Mouse (Mus musculus) hindbrain, embryonic 12.5 days (tissue): ENCODE data around the gene Plcb3. TPM values are rescaled to one million over a fixed set of nuclear protein-coding genes. Genes with fewer than 3 reads are reported as not detected.
A peak's percentile ranks its signal among the peaks of the same experiment; 100 is the strongest.

Experiments
- ATAC-seq: fragments of 200-750 bp; cut with Nextera tagmentation; 2 replicates; pipeline ENCODE4 v1.8.0; 2017; ENCODE audit warnings: moderate TSS enrichment; ENCODE audit not compliant: low FRiP score
- H3K27ac ChIP-seq: fragments of 300-500 bp; sonication (generic); 2 replicates; pipeline ENCODE4 v1.5.1; 2016; ENCODE audit warnings: mild to moderate bottlenecking
- H3K27me3 ChIP-seq: fragments of 300-500 bp; sonication (generic); 2 replicates; pipeline ENCODE4 v1.6.1; 2016; ENCODE audit warnings: mild to moderate bottlenecking
- H3K36me3 ChIP-seq: fragments of 300-500 bp; sonication (generic); 2 replicates; pipeline ENCODE4 v1.6.1; 2016; ENCODE audit warnings: mild to moderate bottlenecking
- H3K4me1 ChIP-seq: fragments of 300-500 bp; sonication (generic); 2 replicates; pipeline ENCODE4 v1.6.1; 2016
- H3K4me2 ChIP-seq: fragments of 300-500 bp; sonication (generic); replicated peaks from 2 replicates; pipeline ENCODE4 v1.6.1; 2016; ENCODE audit warnings: mild to moderate bottlenecking
- H3K4me3 ChIP-seq: fragments of 300-500 bp; sonication (generic); 2 replicates; pipeline ENCODE4 v1.5.1; 2016; ENCODE audit warnings: mild to moderate bottlenecking
- H3K9ac ChIP-seq: fragments of 300-500 bp; sonication (generic); 2 replicates; pipeline ENCODE4 v1.6.1; 2016; ENCODE audit warnings: mild to moderate bottlenecking, moderate library complexity
- H3K9me3 ChIP-seq: fragments of 300-500 bp; sonication (generic); replicated peaks from 2 replicates; pipeline ENCODE4 v1.6.1; 2016; ENCODE audit warnings: mild to moderate bottlenecking
- WGBS: fragments of 180-500 bp; shearing (Covaris S2); methylation state at CpG from one replicate; pipeline ENCODE4 v1.1.7; 2016; 5-methylcytosine and 5-hydroxymethylcytosine counted together
- polyA plus RNA-seq: library from polyadenylated mRNA; unstranded; fragments of >200 nt; fragmentation: Nextera tagmentation; extraction: Ambion mirVana; gene quantifications from 2 replicates; pipeline ENCODE4 v1.2.1, GENCODE M21; 2016

Gene Plcb3
- polyA plus RNA-seq, 1 experiment from 2014 or later = 27.9 TPM

- peaks cover 2% of the 10 kb centered on the region for H3K27me3 ChIP-seq
- no peaks in the 10 kb centered on the region for H3K9me3 ChIP-seq
- peaks cover 33% of the 10 kb centered on the region for H3K4me1 ChIP-seq
- H3K36me3 ChIP-seq = no peaks in the 10 kb centered on the region
- ATAC-seq = peak; percentile 84
- peak within 1 kb of the TSS; percentile 99 for H3K4me2 ChIP-seq
- H3K9ac ChIP-seq = peak within 1 kb of the TSS; percentile 90
- WGBS = under 1% methylated on average over 83 of the region's 83 CpGs
- H3K4me3 ChIP-seq = peak within 1 kb of the TSS; percentile 85
- H3K27ac ChIP-seq = peak within 1 kb of the TSS; percentile 94
Measured at GRCm38 (mm10) chr19:6941372-6942248, 34.7 kb downstream of the Plcb3 start, which contains the start of gene Bad. Gene Bad (plus strand): TSS chr19:6941861.

- no peaks in the 10 kb centered on the region for H3K36me3 ChIP-seq
- H3K9ac ChIP-seq = peak overlapping the region; percentile 90
- 22% methylated on average over 29 of the region's 29 CpGs for WGBS
- peak; percentile 42 for ATAC-seq
- H3K27ac ChIP-seq = peak overlapping the region; percentile 94
- peak overlapping the region; percentile 85 for H3K4me3 ChIP-seq
- H3K4me2 ChIP-seq = peak overlapping the region; percentile 99
- H3K27me3 ChIP-seq = peaks cover 11% of the 10 kb centered on the region
- peaks cover 33% of the 10 kb centered on the region for H3K4me1 ChIP-seq
- no peaks in the 10 kb centered on the region for H3K9me3 ChIP-seq
Measured at GRCm38 (mm10) chr19:6940396-6941351, 35.6 kb downstream of the Plcb3 start.

- H3K36me3 ChIP-seq = no peaks in the 10 kb centered on the region
- no peak for ATAC-seq
- peaks cover 24% of the 10 kb centered on the region for H3K27me3 ChIP-seq
- WGBS = 86% methylated on average over 20 of the region's 20 CpGs
- H3K9ac ChIP-seq = peak overlapping the region; percentile 38
- no peak overlapping the region for H3K27ac ChIP-seq
- H3K4me2 ChIP-seq = peak overlapping the region; percentile 99
- no peak overlapping the region for H3K4me3 ChIP-seq
- no peaks in the 10 kb centered on the region for H3K9me3 ChIP-seq
- peaks cover 35% of the 10 kb centered on the region for H3K4me1 ChIP-seq
Measured at GRCm38 (mm10) chr19:6939106-6940002, 36.9 kb downstream of the Plcb3 start.

GRCm38 (mm10) chr19:6937541-6938465 is 38.5 kb downstream of the Plcb3 start:
- Histone ChIP-seq H3K4me2 (no peak overlapping the region), H3K27ac (no peak overlapping the region), H3K9ac (no peak overlapping the region), H3K36me3 (no peaks in the 10 kb centered on the region), H3K4me1 (peaks cover 43% of the 10 kb centered on the region), H3K9me3 (no peaks in the 10 kb centered on the region), H3K27me3 (peaks cover 39% of the 10 kb centered on the region), H3K4me3 (no peak overlapping the region)
- no peak for ATAC-seq
- 77% methylated on average over 16 of the region's 16 CpGs for WGBS

- Histone ChIP-seq H3K4me3 (no peak overlapping the region), H3K4me1 (peaks cover 40% of the 10 kb centered on the region), H3K36me3 (no peaks in the 10 kb centered on the region), H3K27ac (no peak overlapping the region), H3K4me2 (no peak overlapping the region), H3K9ac (no peak overlapping the region), H3K9me3 (no peaks in the 10 kb centered on the region), H3K27me3 (peaks cover 54% of the 10 kb centered on the region)
- 19% methylated on average over 3 of the region's 3 CpGs for WGBS
- no peak for ATAC-seq
Measured at GRCm38 (mm10) chr19:6936299-6936698, 40.0 kb downstream of the Plcb3 start.

GRCm38 (mm10) chr19:6934195-6934977 is 41.9 kb downstream of the Plcb3 start, which contains the start of gene Kcnk4:
Gene Kcnk4 (minus strand): TSS chr19:6934515.
- H3K9me3 ChIP-seq = no peaks in the 10 kb centered on the region
- no peak within 1 kb of the TSS for H3K27ac ChIP-seq
- H3K4me1 ChIP-seq = peaks cover 23% of the 10 kb centered on the region
- peak within 1 kb of the TSS; percentile 56 for H3K9ac ChIP-seq
- WGBS = 8% methylated on average over 23 of the region's 23 CpGs
- peak within 1 kb of the TSS; percentile 54 for H3K4me2 ChIP-seq
- H3K27me3 ChIP-seq = peaks cover 70% of the 10 kb centered on the region
- peak; percentile 10; the same call in 1 of the 2 replicates for ATAC-seq
- peak within 1 kb of the TSS; percentile 32 for H3K4me3 ChIP-seq
- no peaks in the 10 kb centered on the region for H3K36me3 ChIP-seq

- H3K36me3 ChIP-seq = no peaks in the 10 kb centered on the region
- H3K4me3 ChIP-seq = peak overlapping the region; percentile 32
- H3K4me1 ChIP-seq = peaks cover 17% of the 10 kb centered on the region
- 6% methylated on average over 56 of the region's 58 CpGs for WGBS
- H3K9ac ChIP-seq = peak overlapping the region; percentile 56
- H3K9me3 ChIP-seq = no peaks in the 10 kb centered on the region
- H3K4me2 ChIP-seq = peak overlapping the region; percentile 54
- H3K27ac ChIP-seq = no peak overlapping the region
- H3K27me3 ChIP-seq = peaks cover 78% of the 10 kb centered on the region
- ATAC-seq = peak; percentile 49
Measured at GRCm38 (mm10) chr19:6933436-6934194, 42.7 kb downstream of the Plcb3 start.

GRCm38 (mm10) chr19:6933102-6933435 is 43.2 kb downstream of the Plcb3 start:
- no peak overlapping the region for H3K9ac ChIP-seq
- H3K27me3 ChIP-seq = peaks cover 82% of the 10 kb centered on the region
- no peak overlapping the region for H3K27ac ChIP-seq
- H3K36me3 ChIP-seq = no peaks in the 10 kb centered on the region
- ATAC-seq = no peak
- no peaks in the 10 kb centered on the region for H3K9me3 ChIP-seq
- H3K4me1 ChIP-seq = peaks cover 15% of the 10 kb centered on the region
- 0 out of 2 replicates have a peak overlapping the region, but pooled peaks have one; percentile 32 for H3K4me3 ChIP-seq
- H3K4me2 ChIP-seq = no peak overlapping the region
- 18% methylated on average over 4 of the region's 4 CpGs for whole genome bisulfite sequencing

GRCm38 (mm10) chr19:6932018-6932417 is 44.3 kb downstream of the Plcb3 start:
- no peak overlapping the region for H3K4me2 ChIP-seq
- 43% methylated on average over 1 of the region's 1 CpGs for WGBS
- H3K4me3 ChIP-seq = no peak overlapping the region
- H3K9ac ChIP-seq = no peak overlapping the region
- H3K27ac ChIP-seq = no peak overlapping the region
- no peaks in the 10 kb centered on the region for H3K36me3 ChIP-seq
- no peaks in the 10 kb centered on the region for H3K9me3 ChIP-seq
- peaks cover 92% of the 10 kb centered on the region for H3K27me3 ChIP-seq
- H3K4me1 ChIP-seq = peaks cover 14% of the 10 kb centered on the region
- ATAC-seq = no peak

GRCm38 (mm10) chr19:6931002-6931401 is 45.3 kb downstream of the Plcb3 start:
- Histone ChIP-seq H3K4me1 (peaks cover 21% of the 10 kb centered on the region), H3K27me3 (peaks cover 97% of the 10 kb centered on the region)

More at GRCm38 (mm10) chr19:6931002-6931401, 45.3 kb downstream of the Plcb3 start:
- H3K36me3 ChIP-seq = no peaks in the 10 kb centered on the region
- H3K4me3 ChIP-seq = no peak overlapping the region
- no peak overlapping the region for H3K27ac ChIP-seq
- 0% methylated on average over 2 of the region's 2 CpGs for WGBS
- no peak overlapping the region for H3K4me2 ChIP-seq
- H3K9ac ChIP-seq = no peak overlapping the region
- no peak for ATAC-seq
- no peaks in the 10 kb centered on the region for H3K9me3 ChIP-seq
